Mouse (Mus musculus) fibroblast of lung, adult 2 months (primary cell): Measurements from ENCODE around the gene Sspo.
A peak's percentile ranks its signal among the peaks of the same experiment; 100 is the strongest.

ENCODE experiments used
- DNase-seq: peaks from one replicate; pipeline ENCODE4 v3.0.0-alpha.2; 2011; ENCODE audit warnings: low read depth

Sspo gene

DNA sequence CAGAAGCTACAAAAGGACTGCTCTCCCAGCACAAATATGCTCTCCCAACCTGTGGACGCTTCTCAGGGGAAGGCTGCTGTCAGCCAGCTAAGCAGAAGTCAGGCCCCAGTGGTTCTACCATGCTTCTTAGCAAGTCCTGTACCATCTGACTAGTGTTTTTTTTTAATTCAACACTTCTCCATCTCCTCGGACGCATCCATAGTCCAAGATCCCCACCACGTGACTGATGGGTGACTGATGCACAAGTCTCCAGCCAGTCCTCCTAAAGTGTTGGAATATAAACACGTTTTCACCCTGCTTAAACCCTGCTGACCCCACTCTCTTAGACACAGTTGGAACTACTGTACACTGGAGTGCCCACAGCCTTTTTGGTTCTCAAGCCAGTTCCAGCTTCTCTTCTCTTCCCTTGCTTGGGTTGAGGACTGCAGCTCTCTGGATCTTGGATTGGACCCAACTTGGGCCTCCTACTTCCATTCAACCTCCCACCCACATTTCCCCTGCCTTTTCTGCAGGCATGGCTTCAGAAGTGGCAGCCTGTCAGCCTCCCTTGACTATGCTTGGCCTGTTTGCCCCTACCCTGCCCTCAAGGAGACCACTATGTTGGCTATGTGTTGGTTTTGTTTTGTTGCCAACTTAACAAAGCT is 12.2 kb upstream of the Sspo start:
- DNase-seq = peak; percentile 37

DNA sequence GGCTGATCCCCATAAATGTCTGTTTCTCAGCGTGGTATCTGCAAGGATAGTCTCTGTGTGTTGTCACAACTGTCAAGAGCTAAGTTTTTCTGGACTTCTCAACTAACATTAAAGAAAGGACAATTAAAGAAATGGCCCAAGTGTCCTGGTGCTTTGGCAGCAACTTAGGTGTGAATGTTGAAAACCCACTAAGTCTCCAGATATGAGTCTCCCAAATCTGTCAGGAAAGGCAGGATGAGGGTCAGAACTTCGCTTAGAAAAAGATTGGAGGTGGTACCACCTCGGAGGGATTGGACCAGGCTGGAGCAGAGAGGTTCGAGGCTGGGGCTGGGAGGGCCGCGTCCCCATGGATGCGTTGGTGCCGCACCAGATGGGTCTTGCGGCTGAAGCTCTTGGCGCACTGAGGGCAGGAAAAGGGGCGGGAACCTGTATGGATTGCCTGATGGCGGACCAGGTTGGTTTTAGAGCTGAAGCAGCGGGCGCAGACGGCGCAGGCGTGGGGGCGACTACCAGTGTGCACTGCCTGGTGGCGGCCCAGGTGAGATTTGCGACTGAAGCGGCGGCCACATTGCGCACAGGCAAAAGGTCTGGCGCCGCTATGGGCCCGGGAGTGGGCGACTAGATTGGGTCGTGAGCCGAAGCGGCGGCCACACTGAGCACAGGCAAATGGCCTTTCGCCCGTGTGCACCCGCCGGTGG is 10.2 kb upstream of the Sspo start:
- DNase-seq = no peak

GRCm38 (mm10) chr6:48438475-48439125 is 9.4 kb upstream of the Sspo start:
- no peak for DNase-seq

DNA sequence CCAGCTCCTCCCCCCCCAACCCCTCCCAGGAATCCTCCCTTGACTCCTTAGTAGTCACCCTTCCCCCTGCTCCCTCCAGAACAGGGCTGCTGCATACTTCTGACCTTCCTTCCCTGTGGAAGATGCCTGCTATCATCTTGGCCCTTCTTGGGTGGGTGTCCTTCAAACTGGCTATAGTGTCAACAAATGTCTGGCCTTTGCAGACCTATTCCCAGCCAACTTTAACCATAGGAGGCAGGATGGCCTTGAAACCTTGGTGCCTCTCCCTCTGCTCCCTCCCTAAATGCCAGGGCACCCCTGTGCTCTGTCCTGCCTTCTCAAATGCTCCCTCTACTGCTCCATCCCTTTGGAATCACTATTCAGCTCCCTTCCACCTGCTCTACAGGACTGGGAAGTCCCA is 8.4 kb upstream of the Sspo start:
- DNase-seq = no peak

DNA sequence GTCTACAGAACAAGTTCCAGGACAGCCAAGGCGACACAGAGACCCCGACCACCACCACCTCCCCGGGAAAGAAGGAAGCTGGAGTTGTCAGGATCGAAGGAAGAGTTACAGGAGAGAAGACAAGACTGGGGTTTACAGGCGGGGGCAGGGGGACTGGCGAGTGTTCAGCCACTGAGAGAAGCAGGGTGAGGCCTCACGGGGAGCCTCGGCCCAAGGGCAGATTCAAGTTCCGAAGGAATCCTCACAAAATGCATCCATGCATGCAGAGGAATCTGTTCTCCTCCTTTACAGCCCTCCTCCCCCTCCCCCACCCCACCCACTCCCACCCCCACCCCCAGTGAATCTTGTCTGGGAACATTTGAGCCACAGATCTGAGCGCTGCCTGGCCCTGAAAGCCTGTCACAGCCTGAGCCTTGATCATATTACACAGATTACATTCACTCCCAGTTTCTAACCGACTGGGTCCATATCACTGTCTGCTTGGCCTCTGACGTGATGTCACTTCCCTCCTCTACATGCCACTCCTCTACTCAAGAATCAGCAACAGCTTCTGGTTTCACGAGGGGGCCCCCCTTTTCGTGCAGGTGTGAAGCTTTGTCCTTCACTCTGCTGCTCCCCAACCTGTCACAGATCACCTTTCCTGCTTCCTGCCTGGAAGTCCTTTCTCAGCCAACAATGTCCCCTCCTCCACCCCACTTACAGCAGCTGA is 7.6 kb upstream of the Sspo start:
- DNase-seq = no peak

- DNase-seq = peak; percentile 51
These were observed 4.3 kb upstream of the Sspo start for GRCm38 (mm10) chr6:48443592-48444309.

DNA sequence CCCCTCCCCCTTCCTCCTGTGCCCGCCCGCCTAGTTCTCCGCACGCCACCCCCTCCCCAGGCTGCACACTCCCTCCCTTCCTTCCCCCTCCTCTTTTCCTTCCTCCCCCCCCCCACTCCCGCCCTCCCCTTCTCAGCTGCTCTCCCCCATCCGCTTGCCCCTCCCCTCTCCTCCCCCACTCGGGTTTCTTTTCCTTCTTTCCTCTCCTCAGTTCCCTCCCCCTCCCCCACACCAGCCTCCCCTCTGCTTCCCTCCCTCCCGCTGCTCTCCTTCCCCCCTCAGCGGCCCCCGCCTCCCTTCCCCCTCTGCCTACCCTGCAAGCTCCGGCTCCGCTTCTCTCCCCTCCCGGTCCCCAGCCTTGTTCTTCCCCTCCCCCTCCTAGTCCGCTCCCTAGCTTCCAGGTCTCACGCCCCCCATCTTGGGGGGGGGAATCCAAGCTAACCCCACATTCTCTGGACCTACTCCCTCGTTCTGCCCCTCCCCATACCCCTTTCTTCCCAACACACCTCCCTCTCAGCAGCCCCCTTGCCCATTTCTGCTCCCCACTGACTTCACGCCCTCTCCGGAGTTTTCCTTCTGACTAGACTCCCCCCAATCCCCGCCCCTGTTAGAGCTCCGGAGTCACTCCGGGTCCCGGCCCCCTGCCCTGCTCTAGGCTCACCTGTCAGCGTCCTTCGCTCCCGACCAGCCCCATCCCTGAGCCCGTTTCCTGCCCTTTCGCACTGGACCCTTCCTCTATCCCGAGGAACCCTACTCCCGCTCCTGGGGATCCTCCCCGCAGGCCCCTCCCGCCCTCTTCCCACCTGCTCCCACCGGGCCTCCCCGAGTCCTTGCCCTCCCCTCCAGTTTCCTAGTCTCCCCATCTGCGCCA is 3.5 kb upstream of the Sspo start:
- DNase-seq = no peak

DNA sequence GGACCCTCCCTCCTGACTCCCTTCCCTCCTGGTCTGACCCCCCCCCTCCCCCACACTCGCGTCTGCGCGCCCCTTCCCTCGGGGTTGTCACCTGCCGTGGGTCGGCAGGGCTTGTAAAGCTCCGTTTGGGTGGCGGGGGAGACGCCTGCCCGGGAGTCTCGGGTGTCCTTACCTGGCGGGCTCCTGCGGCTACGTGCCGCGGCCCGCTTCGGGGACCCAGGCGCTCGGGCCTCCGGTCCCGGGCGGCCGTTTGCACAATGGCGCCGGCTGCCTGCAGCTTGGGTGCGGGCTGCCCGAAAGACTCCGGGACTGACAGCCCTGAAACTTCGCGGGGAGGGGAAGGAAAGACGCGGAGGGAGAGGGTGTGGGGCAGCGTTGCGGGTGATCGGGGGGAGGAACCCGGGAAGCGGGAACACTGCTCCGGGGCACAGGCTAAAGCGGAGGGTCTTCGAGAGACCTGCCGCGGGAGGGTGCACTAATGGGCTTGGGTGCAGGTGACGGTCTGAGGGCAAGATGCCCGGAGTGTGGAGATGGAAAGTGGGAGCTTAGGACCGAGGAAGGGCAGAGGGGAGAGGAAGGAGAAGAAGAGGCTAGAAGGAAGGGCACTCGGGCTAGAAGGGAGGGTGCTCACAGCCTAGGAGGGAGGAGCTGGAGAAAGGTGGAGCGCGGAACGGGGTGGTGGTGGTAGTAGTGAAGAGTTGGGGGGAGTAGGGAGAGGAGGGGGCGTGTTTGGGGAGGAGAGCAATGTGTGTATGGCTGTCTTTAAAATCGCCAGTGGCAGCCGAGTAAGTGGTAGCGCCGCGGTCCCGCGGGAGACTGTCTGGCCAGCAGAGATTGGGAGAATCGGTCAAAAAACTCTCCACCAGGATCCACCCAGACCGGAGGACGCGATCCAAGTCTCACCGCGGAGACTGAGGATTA is 2.6 kb upstream of the Sspo start, which contains the start of gene Zfp467:
Gene Zfp467 (minus strand): TSS at position 645 of the 921 bp plus-strand sequence.
- no peak for DNase-seq

DNA sequence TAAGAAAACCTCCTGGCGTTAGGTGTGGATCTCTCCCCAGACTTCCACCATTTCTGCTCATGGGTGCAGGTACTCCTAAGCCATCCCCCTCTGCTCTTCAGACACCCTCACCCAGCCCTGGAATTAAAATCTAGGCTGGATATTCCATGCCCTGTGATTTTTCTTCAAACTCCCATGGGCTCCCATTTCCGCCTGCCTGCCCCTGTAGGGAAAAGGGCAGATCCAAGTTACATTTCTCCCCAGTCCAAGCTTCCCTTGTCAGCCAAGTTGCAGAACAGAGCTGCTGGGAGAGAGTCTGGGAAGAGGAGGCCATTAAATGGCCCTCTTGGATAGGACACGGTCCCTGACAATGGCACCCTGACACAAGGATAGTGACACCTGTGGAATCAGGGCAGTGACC is 1.8 kb upstream of the Sspo start:
- DNase-seq = no peak

DNA sequence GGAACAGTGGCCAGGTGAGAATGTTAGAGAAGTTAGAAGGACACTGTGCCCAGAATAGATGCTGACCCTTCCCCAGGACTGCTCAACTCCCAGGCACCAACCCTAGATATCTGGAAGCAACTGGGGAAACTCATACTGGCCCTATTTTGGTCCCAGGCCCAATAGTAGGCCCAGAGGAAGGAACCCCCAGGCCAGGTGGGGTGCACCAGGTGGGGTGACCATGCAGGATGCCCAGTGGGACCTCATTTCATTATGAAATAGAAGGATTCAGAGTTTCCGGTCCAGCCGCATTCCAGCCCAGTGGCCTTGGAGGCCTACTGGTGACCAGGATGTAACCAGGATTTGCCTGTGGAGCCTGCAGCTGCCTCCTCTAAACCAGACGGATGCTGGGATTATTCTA is 1.1 kb upstream of the Sspo start:
- no peak for DNase-seq

DNA sequence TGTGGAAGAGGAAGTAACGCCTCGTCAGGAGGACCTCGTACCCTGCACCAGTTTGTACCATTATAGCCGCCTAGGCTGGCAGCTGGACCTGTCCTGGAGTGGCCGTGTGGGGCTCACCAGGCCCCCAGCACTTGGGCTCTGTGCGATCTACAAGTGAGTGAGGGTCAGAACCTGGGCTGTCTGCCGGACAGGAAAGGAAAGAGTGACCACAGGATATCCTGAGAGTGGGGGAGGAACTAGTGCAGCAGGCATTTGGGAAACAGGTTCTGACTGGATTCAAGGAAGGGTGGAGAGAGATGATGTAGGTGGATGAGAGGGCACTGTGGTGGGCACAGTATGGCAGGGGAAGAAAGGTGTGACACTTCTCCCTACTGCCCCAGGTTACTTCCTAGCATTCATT is 498 bp downstream of the Sspo start:
- no peak for DNase-seq

GRCm38 (mm10) chr6:48452151-48452550 is 4.1 kb downstream of the Sspo start:
- no peak for DNase-seq

DNA sequence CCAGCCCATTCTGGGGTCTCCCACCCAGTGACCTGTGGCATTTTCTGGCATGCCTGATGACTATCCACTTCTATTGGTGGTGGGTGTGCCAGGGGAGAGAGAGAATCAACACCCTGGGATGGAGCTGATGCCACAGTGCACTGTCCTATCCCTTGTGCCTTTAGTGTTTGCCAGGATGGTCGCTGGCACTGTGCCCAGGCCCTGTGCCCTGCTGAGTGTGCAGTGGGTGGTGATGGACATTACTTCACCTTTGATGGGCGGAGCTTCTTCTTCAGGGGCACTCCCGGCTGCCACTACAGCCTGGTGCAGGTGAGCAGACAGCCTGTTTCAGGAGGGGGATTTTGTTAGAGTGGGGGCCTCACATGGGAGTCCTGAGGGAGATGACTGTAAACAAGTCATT is 4.7 kb downstream of the Sspo start:
- DNase-seq = no peak

DNA sequence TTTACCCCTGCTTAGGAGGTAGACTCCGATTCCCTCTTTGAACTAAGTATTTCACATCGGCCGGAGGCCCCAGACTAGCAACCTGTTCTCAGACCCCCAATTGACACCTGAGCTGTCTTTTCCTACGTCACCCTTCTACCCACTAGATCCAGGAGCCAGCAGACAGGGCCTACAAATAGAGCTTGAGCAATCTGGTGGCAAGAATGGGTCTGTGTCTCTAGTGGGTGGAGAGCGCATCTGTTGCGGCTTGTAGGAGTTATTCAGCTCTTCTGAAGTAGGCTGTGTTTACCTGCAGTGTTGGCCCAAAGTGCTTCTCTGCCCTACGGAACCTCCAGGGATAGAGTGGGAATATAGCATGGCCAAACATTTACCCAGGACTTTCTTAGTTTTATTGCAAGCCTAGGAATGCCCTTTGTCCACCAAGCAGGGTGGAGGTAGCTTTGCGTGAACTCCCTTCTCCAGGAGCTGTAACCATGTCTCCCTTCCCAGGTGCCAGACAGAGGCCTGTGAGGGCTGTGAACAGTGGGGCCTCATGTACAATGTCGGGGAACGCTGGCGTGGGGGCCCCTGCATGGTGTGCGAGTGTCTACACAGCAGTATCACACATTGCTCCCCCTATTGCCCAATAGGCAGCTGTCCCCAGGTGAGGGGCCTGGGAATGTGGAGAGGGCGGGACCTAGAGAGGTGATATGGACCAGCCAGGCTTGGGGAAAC is 17.1 kb downstream of the Sspo start:
- no peak for DNase-seq

DNA sequence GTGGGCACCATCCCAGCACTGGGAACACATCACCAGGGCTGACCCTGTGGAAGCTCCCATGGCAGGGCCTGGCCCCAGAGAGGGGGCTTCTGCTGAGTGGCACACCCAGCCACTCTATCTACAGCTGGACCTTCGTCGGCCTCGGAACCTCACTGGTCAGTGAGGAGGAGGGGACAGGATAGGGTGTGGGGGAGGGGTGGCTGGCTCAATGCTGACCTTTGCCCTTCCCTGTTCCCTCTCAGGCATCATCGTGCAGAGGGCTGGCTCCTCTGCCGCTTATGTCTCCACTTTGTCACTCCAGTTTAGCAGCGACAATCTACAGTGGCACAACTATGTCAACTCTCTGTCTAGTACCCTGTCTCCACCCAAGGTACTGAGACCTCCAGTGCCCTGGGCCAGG is 18.7 kb downstream of the Sspo start:
- DNase-seq = no peak

DNA sequence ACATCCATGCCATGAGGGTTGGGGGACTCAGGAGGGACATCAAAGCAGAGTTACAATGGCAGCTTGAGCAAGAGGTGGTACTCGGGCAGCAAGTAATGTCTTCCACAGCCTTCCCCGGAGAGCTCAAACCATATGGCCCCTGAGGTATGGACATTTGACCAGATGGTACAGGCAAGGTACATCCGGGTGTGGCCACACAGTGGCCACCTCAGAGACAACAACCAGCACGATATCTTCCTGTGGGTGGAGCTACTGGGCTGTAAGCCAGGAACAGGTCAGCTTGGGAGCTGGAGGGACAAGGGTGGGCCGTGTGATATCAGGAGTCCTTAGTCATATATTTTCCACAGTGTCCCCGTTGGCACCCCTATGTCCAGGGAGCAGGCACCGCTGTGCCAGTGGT is 19.5 kb downstream of the Sspo start:
- DNase-seq = no peak

- no peak for DNase-seq
These were observed 22.7 kb downstream of the Sspo start for GRCm38 (mm10) chr6:48470739-48471138.

DNA sequence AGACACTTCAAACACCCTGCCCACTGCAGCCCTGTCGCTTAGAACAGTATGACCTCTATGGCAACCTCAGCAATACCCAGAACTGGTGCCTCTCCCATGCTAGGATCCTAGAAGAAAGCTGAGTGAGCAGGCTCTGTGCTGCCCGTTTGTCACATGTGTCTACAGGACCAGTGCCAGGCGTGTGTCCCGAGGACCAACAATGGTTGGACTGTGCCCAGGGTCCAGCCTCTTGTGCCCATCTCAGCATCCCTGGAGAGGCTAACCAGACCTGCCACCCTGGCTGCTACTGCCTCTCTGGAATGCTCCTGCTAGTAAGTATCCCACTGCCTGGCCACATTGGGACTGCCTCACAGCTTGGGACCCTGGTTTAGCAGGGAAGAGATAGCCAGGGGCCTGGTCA is 30.4 kb downstream of the Sspo start:
- no peak for DNase-seq

GRCm38 (mm10) chr6:48482501-48482900 is 34.5 kb downstream of the Sspo start:
- no peak for DNase-seq
